In genomic region chr13:102355569-102355968, GRCm38 (mm10) we compare ENCODE assay signal across 10 mouse cellular contexts.
DNase-seq lines count a peak whose midpoint lies in the region; ATAC-seq lines count a peak whose summit lies in the region.
"Had no signal": no experiment of that assay in that cellular context is flagged by ENCODE, and none has a peak within 500 bp of the region (broad histone marks: within the 10 kb centered on the region; RNA-seq: fewer than 3 reads in every experiment).

No protein-coding gene starts in this region.

- no peak overlapping the region for H3K4me3 ChIP-seq in intestine, embryonic 14.5 days (ENCODE audit: low read depth, low read length)
- H3K4me3 ChIP-seq in intestine, embryonic 15.5 days (replicated peaks), result no peak overlapping the region
- H3K4me3 ChIP-seq: midbrain, embryonic 12.5 days had no signal

- H3K27ac ChIP-seq in intestine, embryonic 14.5 days (ENCODE audit: low read depth), result no peak overlapping the region
- H3K27ac ChIP-seq in intestine, embryonic 15.5 days, result no peak overlapping the region
- H3K27ac ChIP-seq: midbrain, embryonic 12.5 days had no signal

- intact Hi-C loops in heart, postnatal 14 days (cut with DNase I), result no loop called here

- no peaks in the 10 kb centered on the region for H3K27me3 ChIP-seq in intestine, embryonic 14.5 days (replicated peaks; ENCODE audit: control insufficient read depth, insufficient read depth, low read length)
- no peaks in the 10 kb centered on the region for H3K27me3 ChIP-seq in intestine, embryonic 15.5 days (replicated peaks)
- H3K27me3 ChIP-seq: midbrain, embryonic 12.5 days had no signal

- H3K4me1 ChIP-seq in intestine, embryonic 14.5 days (replicated peaks; ENCODE audit: control insufficient read depth, insufficient read depth, low read length), result peaks cover 8% of the 10 kb centered on the region
- no peaks in the 10 kb centered on the region for H3K4me1 ChIP-seq in intestine, embryonic 15.5 days (replicated peaks)
- H3K4me1 ChIP-seq: midbrain, embryonic 12.5 days had no signal

- H3K4me2 ChIP-seq in intestine, embryonic 14.5 days (ENCODE audit: low read length), result no peak overlapping the region
- H3K4me2 ChIP-seq in intestine, embryonic 15.5 days (replicated peaks), result no peak overlapping the region
- H3K4me2 ChIP-seq: midbrain, embryonic 12.5 days had no signal

- H3K36me3 ChIP-seq in intestine, embryonic 14.5 days (ENCODE audit: control insufficient read depth, insufficient read depth, low read length), result no peaks in the 10 kb centered on the region
- no peaks in the 10 kb centered on the region for H3K36me3 ChIP-seq in intestine, embryonic 15.5 days
- H3K36me3 ChIP-seq: G1E; midbrain, embryonic 12.5 days had no signal

- no peak overlapping the region for H3K9ac ChIP-seq in intestine, embryonic 14.5 days (ENCODE audit: low read length)
- no peak overlapping the region for H3K9ac ChIP-seq in intestine, embryonic 15.5 days
- H3K9ac ChIP-seq: midbrain, embryonic 12.5 days had no signal

- peak; percentile 60 for DNase-seq in intestine, embryonic 14.5 days (ENCODE audit: low spot score)
- peak; percentile 12 for DNase-seq in urinary bladder, postnatal 25 days (ENCODE audit: low spot score)
- DNase-seq in urinary bladder, adult 2 months (ENCODE audit: low spot score), result no peak
- DNase-seq in heart, postnatal 14 days, result peak; percentile 60 to 70
- DNase-seq in layer of hippocampus, adult 9-11 months, result no peak
- DNase-seq: thymus, adult 2 months had no signal

- no peak for ATAC-seq in intestine, embryonic 14.5 days (replicated peaks; ENCODE audit: low FRiP score, low TSS enrichment, low read depth)
- no peak for ATAC-seq in intestine, embryonic 15.5 days
- no peak for ATAC-seq in megakaryocyte progenitor cell, adult 5-6 weeks (replicated peaks; ENCODE audit: poor library complexity)

- H3K9me3 ChIP-seq in intestine, embryonic 14.5 days (ENCODE audit: control insufficient read depth, low read length), result no peaks in the 10 kb centered on the region
- H3K9me3 ChIP-seq in intestine, embryonic 15.5 days, result no peaks in the 10 kb centered on the region
- H3K9me3 ChIP-seq: G1E; midbrain, embryonic 12.5 days had no signal

- WGBS in intestine, embryonic 14.5 days, result 29% methylated on average over 1 of the region's 1 CpGs
- WGBS in intestine, embryonic 15.5 days, result 33% methylated on average over 1 of the region's 1 CpGs

Comparison
In these comparisons a context has a peak if more than half of its experiments do, and no peak if none do; other contexts are left out.
1. DNase-seq: peak in intestine, embryonic 14.5 days (single experiment), urinary bladder, postnatal 25 days (single experiment) and heart, postnatal 14 days (2 of 2); none in urinary bladder, adult 2 months (single experiment) and layer of hippocampus, adult 9-11 months (single experiment).